Mouse (Mus musculus) intestine, embryonic 14.5 days (tissue): ENCODE measurements around the gene Pif1. TPM values are rescaled to one million over a fixed set of nuclear protein-coding genes. Genes with fewer than 3 reads are reported as not detected.

Experiments
- polyA plus RNA-seq: library from polyadenylated mRNA; unstranded; fragments of >200 nt; fragmentation: Nextera tagmentation; extraction: Ambion mirVana; gene quantifications from 2 replicates; pipeline ENCODE4 v1.2.1, GENCODE M21; 2014

Pif1 gene
- polyA plus RNA-seq, 1 experiment from 2014 or later = 8.1 TPM

Other genes starting within 250 kb of the Pif1 start
- gene Pdcd7, start 241.1 kb upstream of the Pif1 start, polyA plus RNA-seq = 9.2 and 11.2 TPM in 2 replicates
- gene Ubap1l, start 226.1 kb upstream of the Pif1 start, polyA plus RNA-seq = 0.13 and 0.39 TPM in 2 replicates
- 0.66 and 1.1 TPM in 2 replicates for gene Kbtbd13, start 195.5 kb upstream of the Pif1 start, polyA plus RNA-seq
- gene Rasl12, start 188.7 kb upstream of the Pif1 start, polyA plus RNA-seq = 2.6 and 2.7 TPM in 2 replicates
- gene Slc51b, start 164.2 kb upstream of the Pif1 start, polyA plus RNA-seq = 0.36 and 0.80 TPM in 2 replicates
- gene Mtfmt, start 151.4 kb upstream of the Pif1 start, polyA plus RNA-seq = 19.5 and 20.2 TPM in 2 replicates
- 85.9 and 92.8 TPM in 2 replicates for gene Spg21, start 126.2 kb upstream of the Pif1 start, polyA plus RNA-seq
- gene Ankdd1a, start 67.0 kb upstream of the Pif1 start, polyA plus RNA-seq = not detected in 2 replicates
- gene Plekho2, start 7.1 kb upstream of the Pif1 start, polyA plus RNA-seq = 11.9 and 12.6 TPM in 2 replicates
- 28.2 and 32.3 TPM in 2 replicates for gene Rbpms2, start 42.5 kb downstream of the Pif1 start, polyA plus RNA-seq
- gene Oaz2, start 80.8 kb downstream of the Pif1 start, polyA plus RNA-seq = 166 and 184 TPM in 2 replicates
- 7.8 and 7.9 TPM in 2 replicates for gene Zfp609, start 240.4 kb downstream of the Pif1 start, polyA plus RNA-seq